Mouse (Mus musculus) lung, adult 2 months (tissue): ENCODE data around the gene Rnf141. TPM values are rescaled to one million over a fixed set of nuclear protein-coding genes. Genes with fewer than 3 reads are reported as not detected.

Experiments used
- DNase-seq: peaks from one replicate; pipeline ENCODE4 v3.0.0; 2022
- H3K4me1 ChIP-seq: fragments of 200-500 bp; 2 replicates; pipeline ENCODE4 v1.6.1; 2011; ENCODE audit warnings: low read length; ENCODE audit not compliant: control insufficient read depth, insufficient read depth
- H3K4me3 ChIP-seq: fragments of 200-500 bp; replicated peaks from 2 replicates; pipeline ENCODE3; 2011; ENCODE audit warnings: low read depth, mild to moderate bottlenecking, control low read depth, low read length; ENCODE audit errors: extremely low read depth
- CTCF ChIP-seq: fragments of 200-500 bp; IDR thresholded peaks from 2 replicates; pipeline ENCODE4 v1.5.1; 2011; ENCODE audit warnings: mild to moderate bottlenecking, low read length, control low read depth; ENCODE audit not compliant: insufficient read depth
- POLR2A ChIP-seq: fragments of 200-500 bp; IDR thresholded peaks from 2 replicates; pipeline ENCODE4 v1.6.1; 2011; ENCODE audit warnings: low read depth, mild to moderate bottlenecking, control low read depth, low read length, borderline replicate concordance; ENCODE audit errors: extremely low read depth
- WGBS: fragments of 180-500 bp; shearing (Covaris S2); methylation state at CpG from one replicate; pipeline ENCODE4 v1.1.7; 2018; 5-methylcytosine and 5-hydroxymethylcytosine counted together
- polyA plus RNA-seq: library from polyadenylated mRNA; depleted of rRNA; stranded (reverse); fragments of >200 nt; gene quantifications from 2 replicates; pipeline ENCODE4 v1.2.3, GENCODE M21; 2012

The Rnf141 gene
- polyA plus RNA-seq, 1 experiment = 53.1 TPM

GRCm38 (mm10) chr7:110818787-110819350 lies 25.4 kb downstream of the Rnf141 start:
- WGBS = 58% methylated on average over 11 of the region's 11 CpGs
- TF ChIP-seq POLR2A (no peak), CTCF (no peak)
- H3K4me3 ChIP-seq = no peak overlapping the region
- peaks cover 9% of the 10 kb centered on the region; the same call in 1 of the 2 replicates for H3K4me1 ChIP-seq
- no peak for DNase-seq

- DNase-seq = no peak
- Histone ChIP-seq H3K4me1 (peaks cover 9% of the 10 kb centered on the region; the same call in 1 of the 2 replicates), H3K4me3 (no peak overlapping the region)
- TF ChIP-seq CTCF (no peak), POLR2A (no peak)
- WGBS = 46% methylated on average over 6 of the region's 6 CpGs
Measured at GRCm38 (mm10) chr7:110818206-110818605, 26.1 kb downstream of the Rnf141 start.

- TF ChIP-seq POLR2A = no peak
- peak; percentile 54; the same call in 1 of the 2 replicates for TF ChIP-seq CTCF
- Histone ChIP-seq H3K4me3 (no peak overlapping the region), H3K4me1 (peaks cover 3% of the 10 kb centered on the region; the same call in 1 of the 2 replicates)
- WGBS = 65% methylated on average over 5 of the region's 5 CpGs
- DNase-seq = no peak
Measured at GRCm38 (mm10) chr7:110816037-110816436, 28.2 kb downstream of the Rnf141 start.

GRCm38 (mm10) chr7:110813983-110814382 lies 30.3 kb downstream of the Rnf141 start:
- 0 out of 2 replicates have a peak, but pooled peaks cover 2% of the 10 kb centered on the region for H3K4me1 ChIP-seq
- 98% methylated on average over 1 of the region's 1 CpGs for WGBS
- no peak for TF ChIP-seq CTCF
- TF ChIP-seq POLR2A = no peak
- no peak overlapping the region for H3K4me3 ChIP-seq
- no peak for DNase-seq

- WGBS = 82% methylated on average over 5 of the region's 5 CpGs
- TF ChIP-seq POLR2A (no peak), CTCF (no peak)
- no peak for DNase-seq
- Histone ChIP-seq H3K4me1 (peaks cover 9% of the 10 kb centered on the region), H3K4me3 (no peak overlapping the region)
Measured at GRCm38 (mm10) chr7:110811529-110811928, 32.7 kb downstream of the Rnf141 start.

GRCm38 (mm10) chr7:110810995-110811394 lies 33.3 kb downstream of the Rnf141 start:
- DNase-seq = no peak
- WGBS = 84% methylated on average over 8 of the region's 8 CpGs
- Histone ChIP-seq H3K4me3 (no peak overlapping the region), H3K4me1 (peaks cover 9% of the 10 kb centered on the region)
- TF ChIP-seq CTCF = no peak
- TF ChIP-seq POLR2A = no peak

GRCm38 (mm10) chr7:110809585-110810557 lies 34.4 kb downstream of the Rnf141 start:
- no peak for TF ChIP-seq CTCF
- no peak for TF ChIP-seq POLR2A
- Histone ChIP-seq H3K4me3 (no peak overlapping the region), H3K4me1 (peaks cover 9% of the 10 kb centered on the region)
- 85% methylated on average over 18 of the region's 18 CpGs for WGBS
- DNase-seq = no peak

- Histone ChIP-seq H3K4me3 (no peak overlapping the region), H3K4me1 (peaks cover 9% of the 10 kb centered on the region)
- WGBS = 71% methylated on average over 3 of the region's 3 CpGs
- TF ChIP-seq POLR2A = no peak
- no peak for TF ChIP-seq CTCF
- no peak for DNase-seq
Measured at GRCm38 (mm10) chr7:110808962-110809361, 35.3 kb downstream of the Rnf141 start.

- Histone ChIP-seq H3K4me1 (peaks cover 9% of the 10 kb centered on the region), H3K4me3 (no peak overlapping the region)
- 66% methylated on average over 13 of the region's 13 CpGs for WGBS
- DNase-seq = no peak
- no peak for TF ChIP-seq POLR2A
- no peak for TF ChIP-seq CTCF
Measured at GRCm38 (mm10) chr7:110807460-110808030, 36.7 kb downstream of the Rnf141 start.
